Mouse (Mus musculus) embryonic facial prominence, embryonic 11.5 days (tissue): ENCODE data around the gene Fbxo17. TPM values are rescaled to one million over a fixed set of nuclear protein-coding genes. Genes with fewer than 3 reads are reported as not detected.

Experiments
- ATAC-seq: fragments of 200-750 bp; cut with Nextera tagmentation; replicated peaks from 2 replicates; pipeline ENCODE4 v1.8.0; 2017; ENCODE audit warnings: low read depth; ENCODE audit not compliant: insufficient number of reproducible peaks, low FRiP score, low TSS enrichment
- DNase-seq: peaks from one replicate; pipeline ENCODE4 v3.0.0-alpha.2; 2015; ENCODE audit warnings: low spot score
- H3K27ac ChIP-seq: fragments of 300-500 bp; sonication (generic); replicated peaks from 2 replicates; pipeline ENCODE4 v1.5.1; 2014; ENCODE audit warnings: mild to moderate bottlenecking, low read depth, low read length, control low read depth
- H3K27me3 ChIP-seq: fragments of 300-500 bp; sonication (generic); 2 replicates; pipeline ENCODE4 v1.6.1; 2014; ENCODE audit warnings: mild to moderate bottlenecking, low read length, moderate library complexity, mixed read lengths; ENCODE audit not compliant: control insufficient read depth, insufficient read depth
- H3K36me3 ChIP-seq: fragments of 300-500 bp; sonication (generic); replicated peaks from 2 replicates; pipeline ENCODE4 v1.6.1; 2014; ENCODE audit warnings: low read depth, mild to moderate bottlenecking, low read length, moderate library complexity, mixed read lengths; ENCODE audit not compliant: control insufficient read depth, insufficient read depth
- H3K4me1 ChIP-seq: fragments of 300-500 bp; sonication (generic); 2 replicates; pipeline ENCODE4 v1.6.1; 2014; ENCODE audit warnings: low read length, mixed read lengths; ENCODE audit not compliant: control insufficient read depth, insufficient read depth
- H3K4me2 ChIP-seq: fragments of 300-500 bp; sonication (generic); 2 replicates; pipeline ENCODE4 v1.6.1; 2014; ENCODE audit warnings: low read depth, mild to moderate bottlenecking, control low read depth, low read length, moderate library complexity
- H3K4me3 ChIP-seq: fragments of 300-500 bp; sonication (generic); 2 replicates; pipeline ENCODE4 v1.5.1; 2014; ENCODE audit warnings: low read depth, low read length, control low read depth
- H3K9ac ChIP-seq: fragments of 300-500 bp; sonication (generic); replicated peaks from 2 replicates; pipeline ENCODE4 v1.6.1; 2014; ENCODE audit warnings: mild to moderate bottlenecking, control low read depth, low read length
- H3K9me3 ChIP-seq: fragments of 300-500 bp; sonication (generic); replicated peaks from 2 replicates; pipeline ENCODE4 v1.6.1; 2016; ENCODE audit warnings: mild to moderate bottlenecking, low read length, inconsistent platforms, mixed read lengths; ENCODE audit not compliant: control insufficient read depth
- WGBS: fragments of 180-500 bp; shearing (Covaris S2); extraction: QIAGEN DNeasy Blood & Tissue Kit; methylation state at CpG from one replicate; pipeline ENCODE4 v1.1.7; 2014; 5-methylcytosine and 5-hydroxymethylcytosine counted together
- polyA plus RNA-seq: library from polyadenylated mRNA; unstranded; fragments of >200 nt; fragmentation: Nextera tagmentation; extraction: Ambion mirVana; gene quantifications from 2 replicates; pipeline ENCODE4 v1.2.1, GENCODE M21; 2014

Fbxo17 gene
- polyA plus RNA-seq, 1 experiment from 2014 or later = 13.0 TPM

GRCm38 (mm10) chr7:28758623-28759022, 42.0 kb downstream of the Fbxo17 start:
- Histone ChIP-seq H3K9me3 (no peaks in the 10 kb centered on the region), H3K27ac (no peak overlapping the region), H3K4me1 (no peaks in the 10 kb centered on the region), H3K9ac (no peak overlapping the region), H3K4me2 (no peak overlapping the region), H3K36me3 (peaks cover 3% of the 10 kb centered on the region; the same call in 1 of the 2 replicates), H3K27me3 (peaks cover 5% of the 10 kb centered on the region; the same call in 1 of the 2 replicates), H3K4me3 (no peak overlapping the region)
- ATAC-seq (no peak), DNase-seq (no peak)
- 82% methylated on average over 13 of the region's 13 CpGs for WGBS

GRCm38 (mm10) chr7:28761907-28762306, 45.3 kb downstream of the Fbxo17 start:
- Histone ChIP-seq H3K4me2 (no peak overlapping the region), H3K36me3 (peaks cover 3% of the 10 kb centered on the region; the same call in 1 of the 2 replicates), H3K27ac (no peak overlapping the region), H3K9me3 (no peaks in the 10 kb centered on the region), H3K4me3 (no peak overlapping the region), H3K9ac (no peak overlapping the region), H3K27me3 (no peaks in the 10 kb centered on the region), H3K4me1 (no peaks in the 10 kb centered on the region)
- DNase-seq (no peak), ATAC-seq (no peak)
- WGBS = 93% methylated on average over 9 of the region's 9 CpGs

GRCm38 (mm10) chr7:28765211-28765610, 48.6 kb downstream of the Fbxo17 start:
- DNase-seq (no peak), ATAC-seq (no peak)
- no peaks in the 10 kb centered on the region for H3K36me3 ChIP-seq
- 0 out of 2 replicates have a peak overlapping the region, but pooled peaks have one; percentile 1 for H3K4me2 ChIP-seq
- no peak overlapping the region for H3K4me3 ChIP-seq
- no peaks in the 10 kb centered on the region for H3K4me1 ChIP-seq
- H3K27me3 ChIP-seq = no peaks in the 10 kb centered on the region
- 86% methylated on average over 6 of the region's 6 CpGs for WGBS
- no peak overlapping the region for H3K27ac ChIP-seq
- no peaks in the 10 kb centered on the region for H3K9me3 ChIP-seq
- no peak overlapping the region for H3K9ac ChIP-seq

- H3K4me2 ChIP-seq = peak within 1 kb of the TSS; percentile 54
- H3K27ac ChIP-seq = no peak within 1 kb of the TSS
Measured at GRCm38 (mm10) chr7:28766173-28766879, 49.7 kb downstream of the Fbxo17 start, which contains the start of gene Sirt2. Sirt2 (plus strand) TSS chr7:28766735.

GRCm38 (mm10) chr7:28766910-28767309, 50.3 kb downstream of the Fbxo17 start:
- peak overlapping the region; percentile 54 for H3K4me2 ChIP-seq
- 0 out of 2 replicates have a peak, but pooled peaks have one; percentile 4 for ATAC-seq
- 5% methylated on average over 14 of the region's 14 CpGs for WGBS
- DNase-seq = no peak
- no peaks in the 10 kb centered on the region for H3K9me3 ChIP-seq
- H3K27ac ChIP-seq = no peak overlapping the region
- H3K9ac ChIP-seq = peak overlapping the region; percentile 66
- no peaks in the 10 kb centered on the region for H3K4me1 ChIP-seq
- peak overlapping the region; percentile 83 for H3K4me3 ChIP-seq
- no peaks in the 10 kb centered on the region for H3K36me3 ChIP-seq
- no peaks in the 10 kb centered on the region for H3K27me3 ChIP-seq

More at GRCm38 (mm10) chr7:28766173-28766879, 49.7 kb downstream of the Fbxo17 start, which contains the start of gene Sirt2:
- H3K4me1 ChIP-seq = no peaks in the 10 kb centered on the region
- H3K9ac ChIP-seq = peak within 1 kb of the TSS; percentile 66
- WGBS = under 1% methylated on average over 45 of the region's 45 CpGs
- no peaks in the 10 kb centered on the region for H3K27me3 ChIP-seq
- DNase-seq = peak; percentile 99
- H3K9me3 ChIP-seq = no peaks in the 10 kb centered on the region
- H3K36me3 ChIP-seq = no peaks in the 10 kb centered on the region
- peak; percentile 97 for ATAC-seq
- H3K4me3 ChIP-seq = peak within 1 kb of the TSS; percentile 83

GRCm38 (mm10) chr7:28767462-28767965, 50.9 kb downstream of the Fbxo17 start, which contains the start of gene Nfkbib:
Nfkbib (minus strand) TSS chr7:28767512.
- Histone ChIP-seq H3K27ac (no peak within 1 kb of the TSS), H3K4me2 (peak within 1 kb of the TSS; percentile 54), H3K36me3 (no peaks in the 10 kb centered on the region), H3K9me3 (no peaks in the 10 kb centered on the region), H3K27me3 (no peaks in the 10 kb centered on the region), H3K9ac (peak within 1 kb of the TSS; percentile 66), H3K4me3 (peak within 1 kb of the TSS; percentile 83), H3K4me1 (no peaks in the 10 kb centered on the region)
- DNase-seq (no peak), ATAC-seq (no peak)
- 60% methylated on average over 7 of the region's 7 CpGs for WGBS

- no peaks in the 10 kb centered on the region for H3K9me3 ChIP-seq
- H3K9ac ChIP-seq = no peak overlapping the region
- ATAC-seq (no peak), DNase-seq (no peak)
- no peak overlapping the region for H3K4me3 ChIP-seq
- H3K36me3 ChIP-seq = no peaks in the 10 kb centered on the region
- WGBS = 91% methylated on average over 9 of the region's 9 CpGs
- no peaks in the 10 kb centered on the region for H3K27me3 ChIP-seq
- H3K27ac ChIP-seq = no peak overlapping the region
- H3K4me2 ChIP-seq = no peak overlapping the region
- H3K4me1 ChIP-seq = no peaks in the 10 kb centered on the region
Measured at GRCm38 (mm10) chr7:28769414-28769958, 52.9 kb downstream of the Fbxo17 start.

GRCm38 (mm10) chr7:28770309-28770708, 53.7 kb downstream of the Fbxo17 start:
- H3K4me2 ChIP-seq = no peak overlapping the region
- no peak overlapping the region for H3K9ac ChIP-seq
- WGBS = 92% methylated on average over 3 of the region's 3 CpGs
- no peak overlapping the region for H3K27ac ChIP-seq
- H3K27me3 ChIP-seq = no peaks in the 10 kb centered on the region
- no peaks in the 10 kb centered on the region for H3K4me1 ChIP-seq
- no peak overlapping the region for H3K4me3 ChIP-seq
- no peaks in the 10 kb centered on the region for H3K36me3 ChIP-seq
- ATAC-seq (no peak), DNase-seq (no peak)
- no peaks in the 10 kb centered on the region for H3K9me3 ChIP-seq
